Mouse (Mus musculus) kidney, adult 2 months (tissue): ENCODE data around the gene Gm6164. TPM values are rescaled to one million over a fixed set of nuclear protein-coding genes. Genes with fewer than 3 reads are reported as not detected.
"Not testable (repeated sequence)": the region's sequence is repeated elsewhere in the genome, so short reads cannot be mapped to it uniquely, and the experiment has no call there.

Experiments
- DNase-seq: peaks from one replicate; pipeline ENCODE4 v3.0.0; 2021
- H3K27ac ChIP-seq: fragments of 200-500 bp; 2 replicates; pipeline ENCODE4 v1.5.1; 2012; ENCODE audit warnings: low read depth, low read length, control low read depth, inconsistent platforms; ENCODE audit not compliant: insufficient read depth
- H3K27me3 ChIP-seq: fragments of 200-500 bp; replicated peaks from 2 replicates; pipeline ENCODE4 v1.6.1; 2012; ENCODE audit warnings: mild to moderate bottlenecking, moderate library complexity, low read length, inconsistent platforms; ENCODE audit not compliant: control insufficient read depth, insufficient read depth
- H3K36me3 ChIP-seq: fragments of 200-500 bp; 2 replicates; pipeline ENCODE4 v1.6.1; 2012; ENCODE audit warnings: mild to moderate bottlenecking, moderate library complexity, low read length, inconsistent platforms; ENCODE audit not compliant: control insufficient read depth, insufficient read depth
- H3K4me1 ChIP-seq: fragments of 200-500 bp; 2 replicates; pipeline ENCODE4 v1.6.1; 2011; ENCODE audit warnings: low read length; ENCODE audit not compliant: control insufficient read depth, insufficient read depth
- H3K4me3 ChIP-seq: fragments of 200-500 bp; 2 replicates; pipeline ENCODE4 v1.5.1; 2011; ENCODE audit warnings: mild to moderate bottlenecking, low read depth, low read length, control low read depth; ENCODE audit not compliant: insufficient read depth
- WGBS: fragments of 180-500 bp; shearing (Covaris S2); methylation state at CpG from one replicate; pipeline ENCODE4 v1.1.7; 2018; 5-methylcytosine and 5-hydroxymethylcytosine counted together
- polyA plus RNA-seq: library from polyadenylated mRNA; depleted of rRNA; stranded (reverse); fragments of >200 nt; gene quantifications from 2 replicates; pipeline ENCODE4 v1.2.3, GENCODE M21; 2012; rRNA removed

Gene Gm6164
- not detected in 2 replicates for polyA plus RNA-seq

DNA sequence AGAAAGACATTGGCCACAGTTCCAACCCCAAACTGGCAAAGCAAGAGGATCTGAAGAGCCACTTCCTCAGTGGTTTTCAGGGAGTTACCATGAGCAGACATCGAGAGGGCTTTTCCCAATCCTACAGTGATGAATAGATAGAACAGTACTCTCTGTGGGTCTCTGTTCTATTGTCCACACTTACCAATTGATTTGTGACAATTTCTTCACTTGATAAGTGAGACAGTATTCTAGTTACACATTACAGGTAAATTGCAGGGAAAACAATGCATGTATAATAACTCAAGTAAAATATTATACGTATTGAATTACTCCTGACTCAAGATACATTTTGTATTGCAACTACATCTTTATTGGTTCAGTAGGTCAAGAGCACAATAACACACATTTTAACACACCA, at the start of gene Gm6164:
TSS of gene Gm6164 (minus strand) at position 101 of the 400 bp plus-strand sequence.
- not testable (repeated sequence) for H3K27ac ChIP-seq, H3K4me1 ChIP-seq, DNase-seq, H3K27me3 ChIP-seq, H3K36me3 ChIP-seq, H3K4me3 ChIP-seq
- WGBS = no CpG with 5 or more reads among the region's 2 CpGs

DNA sequence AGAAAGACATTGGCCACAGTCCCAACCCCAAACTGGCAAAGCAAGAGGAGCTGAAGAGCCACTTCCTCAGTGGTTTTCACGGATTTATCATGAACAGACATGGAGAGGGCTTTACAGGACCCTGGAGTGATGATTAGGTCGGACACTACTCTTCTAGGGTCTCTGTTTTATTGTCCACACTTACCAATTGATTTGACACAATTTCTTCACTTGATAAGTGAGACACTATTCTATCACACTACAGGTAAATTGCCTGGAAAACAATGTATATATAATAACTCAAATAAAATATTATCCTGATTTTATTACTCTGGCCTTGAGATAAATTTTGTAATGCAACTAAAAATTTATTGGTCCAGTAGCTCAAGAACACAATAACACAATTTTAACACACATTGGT, 28.3 kb upstream of the Gm6164 start, which contains the start of gene Gm4498:
TSS of gene Gm4498 (minus strand) at position 101 of the 400 bp plus-strand sequence.
- WGBS = no CpG with 5 or more reads among the region's 2 CpGs
- H3K27me3 ChIP-seq, H3K4me3 ChIP-seq, H3K27ac ChIP-seq, DNase-seq, H3K4me1 ChIP-seq, H3K36me3 ChIP-seq: not testable (repeated sequence)

DNA sequence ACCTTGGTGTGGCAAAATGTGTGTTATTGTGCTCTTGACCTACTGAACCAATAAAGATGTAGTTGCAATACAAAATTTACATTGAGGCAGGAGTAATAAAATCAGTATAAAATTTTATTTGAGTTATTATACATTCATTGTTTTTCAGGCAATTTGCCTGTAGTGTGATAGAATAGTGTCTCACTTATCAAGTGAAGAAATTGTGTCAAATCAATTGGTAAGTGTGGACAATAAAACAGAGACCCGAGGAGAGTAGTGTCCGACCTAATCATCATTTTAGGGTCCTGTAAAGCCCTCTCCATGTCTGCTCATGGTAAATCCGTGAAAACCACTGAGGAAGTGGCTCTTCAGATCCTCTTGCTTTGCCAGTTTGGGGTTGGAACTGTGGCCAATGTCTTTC, 12.0 kb downstream of the Gm6164 start, which contains the start of gene Vmn1r95:
TSS of gene Vmn1r95 (plus strand) at position 301 of the 400 bp plus-strand sequence.
- H3K27me3 ChIP-seq, H3K36me3 ChIP-seq, H3K4me3 ChIP-seq, H3K27ac ChIP-seq, DNase-seq, H3K4me1 ChIP-seq: not testable (repeated sequence)
- no CpG with 5 or more reads among the region's 3 CpGs for WGBS

DNA sequence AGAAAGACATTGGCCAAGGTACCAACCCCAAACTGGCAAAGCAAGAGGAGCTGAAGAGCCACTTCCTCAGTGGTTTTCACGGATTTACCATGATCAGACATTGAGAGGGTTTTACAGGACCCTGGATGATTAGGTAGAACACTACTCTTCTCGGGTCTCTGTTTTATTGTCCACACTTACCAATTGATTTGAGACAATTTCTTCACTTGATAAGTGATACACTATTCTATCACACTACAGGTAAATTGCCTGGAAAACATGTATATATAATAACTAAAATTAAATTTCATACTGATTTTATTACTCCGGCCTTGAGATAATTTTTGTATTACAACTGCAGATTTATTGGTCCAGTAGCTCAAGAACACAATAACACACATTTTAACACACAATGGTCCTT, 37.1 kb downstream of the Gm6164 start, which contains the start of gene Vmn1r94:
TSS of gene Vmn1r94 (minus strand) at position 101 of the 400 bp plus-strand sequence.
- not testable (repeated sequence) for H3K4me1 ChIP-seq, DNase-seq, H3K4me3 ChIP-seq, H3K27me3 ChIP-seq, H3K27ac ChIP-seq, H3K36me3 ChIP-seq
- WGBS = no CpG with 5 or more reads among the region's 3 CpGs

Other genes starting within 250 kb of the Gm6164 start
- 0.03 TPM in 1 of 2 replicates, not detected in the other for gene Ceacam20, start 240.2 kb downstream of the Gm6164 start, polyA plus RNA-seq
- not detected in 2 replicates for gene Nlrp9b, start 214.1 kb downstream of the Gm6164 start, polyA plus RNA-seq
- not detected in 2 replicates for gene Vmn1r91, start 105.9 kb downstream of the Gm6164 start, polyA plus RNA-seq
- not detected in 2 replicates for gene Gm16442, start 83.0 kb downstream of the Gm6164 start, polyA plus RNA-seq
- not detected in 2 replicates for gene Vmn1r93, start 66.5 kb downstream of the Gm6164 start, polyA plus RNA-seq
- not detected in 2 replicates for gene Vmn1r94, start 37.2 kb downstream of the Gm6164 start, polyA plus RNA-seq
- not detected in 2 replicates for gene Vmn1r95, start 11.9 kb downstream of the Gm6164 start, polyA plus RNA-seq
- not detected in 2 replicates for gene Gm4498, start 28.2 kb upstream of the Gm6164 start, polyA plus RNA-seq
- gene Gm5890, start 57.2 kb upstream of the Gm6164 start, polyA plus RNA-seq = not detected in 2 replicates
- not detected in 2 replicates for gene Gm4133, start 128.5 kb upstream of the Gm6164 start, polyA plus RNA-seq
- not detected in 2 replicates for gene Gm5728, start 169.8 kb upstream of the Gm6164 start, polyA plus RNA-seq
- gene Vmn1r100, start 212.3 kb upstream of the Gm6164 start, polyA plus RNA-seq = not detected in 2 replicates
- gene Vmn1r101, start 237.0 kb upstream of the Gm6164 start, polyA plus RNA-seq = not detected in 2 replicates